Mouse (Mus musculus) testis, adult 2 months (tissue): ENCODE data around the gene Kif2a.
"Not testable (repeated sequence)": the region's sequence is repeated elsewhere in the genome, so short reads cannot be mapped to it uniquely, and the experiment has no call there.

Source experiments
- CTCF ChIP-seq: fragments of 200-500 bp; IDR thresholded peaks from 2 replicates; pipeline ENCODE4 v1.5.1; 2012; ENCODE audit warnings: low read depth, mild to moderate bottlenecking, inconsistent platforms, low read length, moderate library complexity; ENCODE audit not compliant: control insufficient read depth, insufficient read depth, insufficient replicate concordance
- POLR2A ChIP-seq: fragments of 200-500 bp; IDR thresholded peaks from 2 replicates; pipeline ENCODE4 v1.6.1; 2012; ENCODE audit warnings: low read depth, mild to moderate bottlenecking, inconsistent platforms, low read length, moderate library complexity; ENCODE audit not compliant: control insufficient read depth

DNA sequence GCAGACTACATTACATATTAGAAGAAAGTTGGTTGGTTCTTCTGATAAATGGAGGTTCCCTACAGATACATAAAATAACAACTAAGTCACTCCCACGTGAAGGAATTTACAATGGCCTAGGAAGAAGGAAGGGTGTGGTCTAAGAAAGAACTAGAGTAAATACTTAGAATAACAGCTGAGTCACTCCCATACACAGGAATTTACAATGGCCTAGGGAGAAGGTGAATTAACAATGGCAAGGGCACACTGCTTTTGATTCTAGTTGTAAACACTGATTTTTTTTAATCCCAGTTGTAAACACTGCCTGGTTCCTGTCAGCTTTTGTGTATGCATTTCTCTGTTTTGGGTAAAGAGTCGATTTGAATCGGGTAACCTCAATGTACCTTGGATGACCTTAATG, 96.0 kb downstream of the Kif2a start:
- TF ChIP-seq CTCF, POLR2A: not testable (repeated sequence)
